Mouse (Mus musculus): ENCODE data around the gene Bsn.

- no peak for TF ChIP-seq POLR2A (IDR thresholded peaks at IDR 0.05; ENCODE audit: extremely low read depth, insufficient read depth, low read length)
- no peak for TF ChIP-seq CTCF (IDR thresholded peaks at IDR 0.05; ENCODE audit: low read depth, low read length)
These were observed 31.4 kb upstream of the Bsn start for GRCm38 (mm10) chr9:108221566-108221965.
